ENCODE assay signal across 8 mouse cellular contexts in genomic region chrX:169880826-169881225, GRCm38 (mm10).
DNase-seq lines count a peak whose midpoint lies in the region; ATAC-seq and TF ChIP-seq lines count a peak whose summit lies in the region.

No protein-coding gene starts in this region.

- H3K27me3 ChIP-seq in embryonic facial prominence, embryonic 15.5 days, result peaks cover 12% of the 10 kb centered on the region; the same call in 1 of the 2 replicates
- H3K27me3 ChIP-seq in hindbrain, postnatal 0 days (ENCODE audit: insufficient read depth, low read length), result no peaks in the 10 kb centered on the region; the same call in 1 of the 2 replicates
- H3K27me3 ChIP-seq in lung, embryonic 15.5 days, result peaks cover 14% of the 10 kb centered on the region; the same call in 1 of the 2 replicates
- no peaks in the 10 kb centered on the region for H3K27me3 ChIP-seq in small intestine, adult 2 months (ENCODE audit: control insufficient read depth, insufficient read depth, low read length)

- TF ChIP-seq CTCF in hindbrain, postnatal 0 days (IDR thresholded peaks at IDR 0.05; ENCODE audit: low read depth), result no peak
- no peak for TF ChIP-seq CTCF in small intestine, adult 2 months (IDR thresholded peaks at IDR 0.05; ENCODE audit: extremely low read depth, insufficient read length, insufficient replicate concordance, low read depth, low read length)

- TF ChIP-seq POLR2A in small intestine, adult 2 months (IDR thresholded peaks at IDR 0.05; ENCODE audit: low read depth, low read length), result no peak

- H3K36me3 ChIP-seq in embryonic facial prominence, embryonic 15.5 days, result no peaks in the 10 kb centered on the region
- H3K36me3 ChIP-seq in hindbrain, postnatal 0 days (ENCODE audit: insufficient read depth, low read length), result no peaks in the 10 kb centered on the region
- no peaks in the 10 kb centered on the region for H3K36me3 ChIP-seq in lung, embryonic 15.5 days
- no peaks in the 10 kb centered on the region for H3K36me3 ChIP-seq in small intestine, adult 2 months (ENCODE audit: control insufficient read depth, insufficient read depth, low read length)

- ATAC-seq in embryonic facial prominence, embryonic 15.5 days (ENCODE audit: insufficient number of reproducible peaks, low FRiP score, low TSS enrichment, low read depth), result no peak
- no peak for ATAC-seq in hindbrain, postnatal 0 days
- no peak for ATAC-seq in lung, embryonic 15.5 days (ENCODE audit: borderline replicate concordance, extremely low read depth, low FRiP score, low TSS enrichment)

- WGBS in embryonic facial prominence, embryonic 15.5 days, result 20% methylated on average over 10 of the region's 10 CpGs
- WGBS in hindbrain, postnatal 0 days, result 32% methylated on average over 10 of the region's 10 CpGs
- 24% methylated on average over 10 of the region's 10 CpGs for WGBS in lung, embryonic 15.5 days
- 10% methylated on average over 10 of the region's 10 CpGs for WGBS in small intestine, adult 2 months

- peak overlapping the region; percentile 65 for H3K4me2 ChIP-seq in embryonic facial prominence, embryonic 15.5 days (replicated peaks)
- peak overlapping the region; percentile 68 for H3K4me2 ChIP-seq in hindbrain, postnatal 0 days (ENCODE audit: low read depth, low read length)
- H3K4me2 ChIP-seq in lung, embryonic 15.5 days, result peak overlapping the region; percentile 65

- DNase-seq in heart, adult 9 months (ENCODE audit: low spot score in 2 of 2), result peak; percentile 6 to 29
- no peak for DNase-seq in heart, postnatal 4 days
- no peak for DNase-seq in hindbrain, postnatal 0 days (ENCODE audit: low spot score)
- DNase-seq in gastrocnemius, postnatal 25 days, result no peak
- no peak for DNase-seq in urinary bladder, postnatal 4 days (ENCODE audit: low spot score in 2 of 2)

- H3K4me1 ChIP-seq in embryonic facial prominence, embryonic 15.5 days, result no peaks in the 10 kb centered on the region
- H3K4me1 ChIP-seq in hindbrain, postnatal 0 days (ENCODE audit: insufficient read depth, low read length), result no peaks in the 10 kb centered on the region
- 0 out of 2 replicates have a peak, but pooled peaks cover 11% of the 10 kb centered on the region for H3K4me1 ChIP-seq in lung, embryonic 15.5 days
- H3K4me1 ChIP-seq in small intestine, adult 2 months (ENCODE audit: control insufficient read depth, insufficient read depth, insufficient read length, low read length), result no peaks in the 10 kb centered on the region

- no peak overlapping the region for H3K9ac ChIP-seq in embryonic facial prominence, embryonic 15.5 days
- H3K9ac ChIP-seq in hindbrain, postnatal 0 days (replicated peaks; ENCODE audit: low read length), result no peak overlapping the region
- 0 out of 2 replicates have a peak overlapping the region, but pooled peaks have one; percentile 20 for H3K9ac ChIP-seq in lung, embryonic 15.5 days

- no peaks in the 10 kb centered on the region for H3K9me3 ChIP-seq in embryonic facial prominence, embryonic 15.5 days (replicated peaks)
- no peaks in the 10 kb centered on the region for H3K9me3 ChIP-seq in hindbrain, postnatal 0 days (ENCODE audit: low read length)
- H3K9me3 ChIP-seq in lung, embryonic 15.5 days, result no peaks in the 10 kb centered on the region

- H3K4me3 ChIP-seq in embryonic facial prominence, embryonic 15.5 days (replicated peaks), result peak overlapping the region; percentile 52
- H3K4me3 ChIP-seq in hindbrain, postnatal 0 days (ENCODE audit: low read length), result peak overlapping the region; percentile 48
- peak overlapping the region; percentile 53 for H3K4me3 ChIP-seq in lung, embryonic 15.5 days
- peak overlapping the region; percentile 55 for H3K4me3 ChIP-seq in small intestine, adult 2 months (ENCODE audit: low read depth, low read length)

- H3K27ac ChIP-seq in embryonic facial prominence, embryonic 15.5 days (replicated peaks), result peak overlapping the region; percentile 58
- H3K27ac ChIP-seq in hindbrain, postnatal 0 days, result no peak overlapping the region
- peak overlapping the region; percentile 33 for H3K27ac ChIP-seq in lung, embryonic 15.5 days
- peak overlapping the region; percentile 78 for H3K27ac ChIP-seq in small intestine, adult 2 months (ENCODE audit: insufficient read depth, low read depth, low read length)

Comparison
In these comparisons a context has a peak if more than half of its experiments do, and no peak if none do; other contexts are left out.
1. DNase-seq: peak in heart, adult 9 months (2 of 2); none in heart, postnatal 4 days (single experiment), hindbrain, postnatal 0 days (single experiment), gastrocnemius, postnatal 25 days (single experiment) and urinary bladder, postnatal 4 days (0 of 2).
2. Peak in every context shown above with its lines, with median percentiles within 50 percentile points of each other: H3K4me2 ChIP-seq and H3K4me3 ChIP-seq.